8 mouse cellular contexts compared by ENCODE assay signal in genomic region chr6:142571629-142572360, GRCm38 (mm10). TPM values are rescaled to one million over a fixed set of nuclear protein-coding genes. Genes with fewer than 3 reads are reported as not detected.
A peak's percentile ranks its signal among the peaks of the same experiment; 100 is the strongest.
DNase-seq lines count a peak whose midpoint lies in the region; ATAC-seq and TF ChIP-seq lines count a peak whose summit lies in the region.

No protein-coding gene starts in this region.

- no peak for TF ChIP-seq CTCF in spleen, adult 2 months (IDR thresholded peaks at IDR 0.05; ENCODE audit: extremely low read depth, insufficient read depth, insufficient read length, insufficient replicate concordance)

- DNase-seq in spleen, adult 2 months (ENCODE audit: low read depth in 1 of 2, low spot score in 2 of 2) = no peak
- DNase-seq in spleen, postnatal 4 days (ENCODE audit: low spot score in 2 of 2) = no peak
- peak; percentile 41 for DNase-seq in kidney, postnatal 10 days
- no peak for DNase-seq in cerebellum, postnatal 36 days
- no peak for DNase-seq in gastrocnemius, postnatal 14 days
- DNase-seq in layer of hippocampus, postnatal 14 days (ENCODE audit: low spot score in 2 of 2) = no peak

- ATAC-seq in forebrain, embryonic 15.5 days (replicated peaks) = peak; percentile 8; the same call in 1 of the 2 replicates
- peak; percentile 55 for ATAC-seq in midbrain, embryonic 15.5 days (replicated peaks)

- H3K9ac ChIP-seq in forebrain, embryonic 15.5 days (replicated peaks) = peak overlapping the region; percentile 41
- peak overlapping the region; percentile 45; the same call in 1 of the 2 replicates for H3K9ac ChIP-seq in midbrain, embryonic 15.5 days

- H3K27me3 ChIP-seq in spleen, adult 2 months (ENCODE audit: control insufficient read depth, insufficient read depth, low read length) = peaks cover 11% of the 10 kb centered on the region; the same call in 1 of the 2 replicates
- H3K27me3 ChIP-seq in forebrain, embryonic 15.5 days = peaks cover 43% of the 10 kb centered on the region
- peaks cover 57% of the 10 kb centered on the region for H3K27me3 ChIP-seq in midbrain, embryonic 15.5 days (replicated peaks)

- no peaks in the 10 kb centered on the region for H3K36me3 ChIP-seq in spleen, adult 2 months (ENCODE audit: control insufficient read depth, insufficient read depth, low read length)
- H3K36me3 ChIP-seq in forebrain, embryonic 15.5 days = no peaks in the 10 kb centered on the region
- H3K36me3 ChIP-seq in midbrain, embryonic 15.5 days (replicated peaks) = no peaks in the 10 kb centered on the region

- H3K27ac ChIP-seq in spleen, adult 2 months (ENCODE audit: insufficient read depth, low read length) = peak overlapping the region; percentile 64
- no peak overlapping the region for H3K27ac ChIP-seq in forebrain, embryonic 15.5 days (replicated peaks)
- no peak overlapping the region for H3K27ac ChIP-seq in midbrain, embryonic 15.5 days

- peak overlapping the region; percentile 53; the same call in 1 of the 2 replicates for H3K4me3 ChIP-seq in spleen, adult 2 months (ENCODE audit: extremely low read depth, insufficient read depth, insufficient read length)
- peak overlapping the region; percentile 46 for H3K4me3 ChIP-seq in forebrain, embryonic 15.5 days
- H3K4me3 ChIP-seq in midbrain, embryonic 15.5 days = peak overlapping the region; percentile 47

- H3K4me1 ChIP-seq in spleen, adult 2 months (ENCODE audit: control insufficient read depth, insufficient read depth, insufficient read length) = no peaks in the 10 kb centered on the region
- H3K4me1 ChIP-seq in forebrain, embryonic 15.5 days = peaks cover 22% of the 10 kb centered on the region
- peaks cover 24% of the 10 kb centered on the region for H3K4me1 ChIP-seq in midbrain, embryonic 15.5 days

- 5% methylated on average over 21 of the region's 21 CpGs for WGBS in spleen, adult 2 months
- 4% methylated on average over 21 of the region's 21 CpGs for WGBS in forebrain, embryonic 15.5 days
- WGBS in midbrain, embryonic 15.5 days = 5% methylated on average over 21 of the region's 21 CpGs

- peak overlapping the region; percentile 91 for H3K4me2 ChIP-seq in forebrain, embryonic 15.5 days (replicated peaks)
- H3K4me2 ChIP-seq in midbrain, embryonic 15.5 days = peak overlapping the region; percentile 99

- TF ChIP-seq POLR2A in spleen, adult 2 months (IDR thresholded peaks at IDR 0.05; ENCODE audit: low read depth, low read length) = no peak

- intact Hi-C loops in gastrocnemius, postnatal 14 days (cut with DNase I; ENCODE audit: low total_unique reads) = no loop called here

- H3K9me3 ChIP-seq in forebrain, embryonic 15.5 days = no peaks in the 10 kb centered on the region
- no peaks in the 10 kb centered on the region for H3K9me3 ChIP-seq in midbrain, embryonic 15.5 days

RNA-seq across cellular contexts. Expression of gene Kcnj8, which starts 0.4 kb away (rescaled TPM):
- polyA plus RNA-seq in spleen, adult 2 months (2012; rRNA removed) = 12.0 and 12.8 TPM in 2 replicates
- 12.0 and 13.4 TPM in 2 replicates for polyA plus RNA-seq in forebrain, embryonic 15.5 days (2015; fragmentation: Nextera tagmentation; extraction: Ambion mirVana)
- polyA plus RNA-seq in midbrain, embryonic 15.5 days (2015; fragmentation: Nextera tagmentation; extraction: Ambion mirVana) = 14.8 and 15.8 TPM in 2 replicates
- total RNA-seq in gastrocnemius, postnatal 14 days (2021) = 10 to 100 TPM; 20.7 to 21.4 TPM
- 1 to 10 TPM; 2.8 to 4.1 TPM for total RNA-seq in layer of hippocampus, postnatal 14 days (2021)
